Mouse (Mus musculus): ENCODE measurements at regions not wholly inside any gene's neighbourhood (a gene's known extent, or its start where the extent isn't known, plus 50 kb on each side); places are given as distances from the start of the nearest gene placed in this dataset.

DNA sequence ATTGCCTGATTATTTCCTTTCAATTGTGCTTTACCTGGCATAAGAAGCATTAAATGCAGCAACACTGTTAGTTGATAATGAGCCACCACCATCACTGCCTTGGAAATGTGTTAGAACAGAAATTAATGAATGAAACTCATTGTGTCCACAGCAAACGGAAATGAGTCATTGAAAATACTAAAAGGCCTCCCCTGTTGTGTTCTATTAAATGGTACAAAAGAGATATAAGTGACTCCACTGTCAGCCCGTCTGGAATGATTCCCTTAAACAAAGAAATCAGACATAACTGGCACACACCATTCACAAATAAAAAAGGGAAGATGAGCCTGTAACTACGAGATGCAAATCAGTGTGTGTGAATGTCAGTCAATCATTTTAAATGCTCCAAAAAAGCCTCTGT is 764.8 kb upstream of the Jmjd1c start:
- no peaks in the 10 kb centered on the region for H3K27me3 ChIP-seq (replicated peaks; ENCODE audit: control insufficient read depth, insufficient read depth, low read length)
- H3K27ac ChIP-seq (ENCODE audit: insufficient read depth, low read depth, low read length), result no peak overlapping the region
- H3K36me3 ChIP-seq (ENCODE audit: control insufficient read depth, insufficient read depth, low read length), result no peaks in the 10 kb centered on the region
- WGBS, result 61% methylated on average over 3 of the region's 3 CpGs
- DNase-seq, result no peak
- no peak overlapping the region for H3K4me3 ChIP-seq (ENCODE audit: insufficient read depth, low read depth, low read length)
- no peaks in the 10 kb centered on the region for H3K4me1 ChIP-seq (ENCODE audit: control insufficient read depth, insufficient read depth, low read length)
- no peak for TF ChIP-seq POLR2A (IDR thresholded peaks at IDR 0.05; ENCODE audit: low read depth, low read length)
- TF ChIP-seq CTCF (conservative IDR thresholded peaks at IDR 0.05; ENCODE audit: insufficient read depth, insufficient read length, low read depth, low read length), result no peak

DNA sequence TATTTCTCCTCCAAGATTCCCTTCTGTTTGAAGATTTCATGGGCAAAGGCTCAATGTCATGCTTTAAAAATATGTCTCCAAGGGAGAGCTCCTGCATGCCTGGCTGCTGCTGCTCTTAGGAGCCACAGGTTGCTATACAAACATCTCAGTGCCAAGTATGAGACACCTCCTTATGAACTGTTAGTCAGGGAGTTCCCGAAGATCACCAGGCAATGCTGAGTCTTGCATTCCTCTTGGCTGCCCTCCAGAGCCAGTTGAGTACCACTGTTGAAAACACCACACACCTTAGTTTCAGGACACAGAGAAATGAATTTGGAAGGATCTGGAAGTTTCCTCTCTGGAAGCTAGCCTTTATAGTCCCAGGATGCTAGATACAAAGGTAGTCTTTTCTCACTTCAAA is 757.9 kb upstream of the Jmjd1c start:
- Histone ChIP-seq H3K4me1 (ENCODE audit: control insufficient read depth, insufficient read depth, low read length) (no peaks in the 10 kb centered on the region), H3K4me3 (ENCODE audit: insufficient read depth, low read depth, low read length) (no peak overlapping the region), H3K27me3 (replicated peaks; ENCODE audit: control insufficient read depth, insufficient read depth, low read length) (no peaks in the 10 kb centered on the region), H3K36me3 (ENCODE audit: control insufficient read depth, insufficient read depth, low read length) (no peaks in the 10 kb centered on the region), H3K27ac (ENCODE audit: insufficient read depth, low read depth, low read length) (no peak overlapping the region)
- TF ChIP-seq POLR2A (IDR thresholded peaks at IDR 0.05; ENCODE audit: low read depth, low read length) (no peak), CTCF (conservative IDR thresholded peaks at IDR 0.05; ENCODE audit: insufficient read depth, insufficient read length, low read depth, low read length) (no peak)
- DNase-seq, result no peak
- 26% methylated on average over 1 of the region's 1 CpGs for WGBS

DNA sequence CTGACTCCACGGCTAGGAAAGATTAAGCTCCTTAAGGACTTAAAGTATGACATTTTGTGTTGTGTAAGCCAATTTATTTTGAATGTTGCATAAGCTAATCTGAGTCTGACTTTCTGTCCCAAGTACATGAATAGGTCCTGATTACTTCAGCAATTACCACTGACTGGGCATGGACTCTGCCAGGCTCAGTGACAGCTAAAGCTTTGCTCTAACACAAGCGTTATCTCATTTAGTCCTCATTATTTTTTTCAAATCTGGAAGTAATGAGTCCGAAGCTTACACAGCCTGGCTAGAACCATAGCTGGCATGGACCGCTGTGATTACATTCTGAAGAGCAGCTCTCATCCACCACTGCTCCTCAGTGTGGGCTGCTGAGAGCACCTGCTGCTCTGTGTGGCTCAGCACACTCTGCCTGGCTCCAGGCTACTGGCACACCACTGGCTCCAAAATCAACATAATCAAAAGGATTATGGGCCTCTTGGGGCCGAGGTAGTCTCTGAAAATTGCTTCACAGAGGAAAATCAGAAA is 753.0 kb upstream of the Jmjd1c start:
- 78% methylated on average over 5 of the region's 5 CpGs for WGBS
- no peak for DNase-seq
- Histone ChIP-seq H3K4me1 (ENCODE audit: control insufficient read depth, insufficient read depth, low read length) (no peaks in the 10 kb centered on the region), H3K36me3 (ENCODE audit: control insufficient read depth, insufficient read depth, low read length) (no peaks in the 10 kb centered on the region), H3K27me3 (replicated peaks; ENCODE audit: control insufficient read depth, insufficient read depth, low read length) (no peaks in the 10 kb centered on the region), H3K4me3 (ENCODE audit: insufficient read depth, low read depth, low read length) (no peak overlapping the region), H3K27ac (ENCODE audit: insufficient read depth, low read depth, low read length) (no peak overlapping the region)
- TF ChIP-seq POLR2A (IDR thresholded peaks at IDR 0.05; ENCODE audit: low read depth, low read length), result no peak

DNA sequence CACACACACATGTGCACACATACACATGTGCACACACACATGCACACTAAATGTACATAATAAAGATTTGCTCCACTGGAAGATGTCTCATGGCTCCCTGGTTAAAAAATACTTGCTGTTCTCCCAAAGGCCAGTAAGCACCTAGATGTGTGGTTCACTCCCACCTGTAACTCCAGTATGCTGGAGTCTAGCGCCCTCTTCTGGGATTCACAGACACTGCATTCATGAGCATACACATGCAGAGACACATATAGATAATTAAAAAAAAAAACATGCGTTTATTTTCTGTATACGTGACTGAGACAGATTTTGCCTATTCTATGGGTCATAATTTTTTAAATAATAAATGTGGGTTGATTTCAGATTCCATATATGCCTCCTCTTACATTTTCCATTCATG is 747.5 kb upstream of the Jmjd1c start:
- H3K36me3 ChIP-seq (ENCODE audit: control insufficient read depth, insufficient read depth, low read length), result no peaks in the 10 kb centered on the region
- TF ChIP-seq CTCF (conservative IDR thresholded peaks at IDR 0.05; ENCODE audit: insufficient read depth, insufficient read length, low read depth, low read length), result no peak; the same call in 1 of the 2 replicates
- no peak for TF ChIP-seq POLR2A (IDR thresholded peaks at IDR 0.05; ENCODE audit: low read depth, low read length)
- WGBS, result 78% methylated on average over 3 of the region's 3 CpGs

DNA sequence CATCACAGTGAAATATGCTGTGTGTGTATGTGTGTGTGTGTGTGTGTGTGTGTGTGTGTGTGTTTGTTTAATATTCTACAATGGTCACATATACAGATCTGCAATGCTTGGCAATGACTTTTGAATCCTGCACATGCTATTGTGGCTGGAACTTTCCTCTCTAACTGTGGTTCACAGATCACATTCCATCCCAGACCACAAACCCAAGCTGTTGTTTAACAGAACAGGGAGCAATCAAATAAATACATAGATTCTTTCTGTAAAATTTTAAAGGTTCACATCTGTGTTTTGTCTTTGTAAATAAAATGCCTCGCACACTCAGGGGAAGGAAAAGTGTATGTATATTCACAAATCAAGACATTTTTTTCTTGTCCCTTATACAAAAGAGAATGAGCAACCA is 744.9 kb upstream of the Jmjd1c start:
- H3K27ac ChIP-seq (ENCODE audit: insufficient read depth, low read depth, low read length), result no peak overlapping the region
- WGBS, result 66% methylated on average over 1 of the region's 1 CpGs
- no peak for TF ChIP-seq CTCF (conservative IDR thresholded peaks at IDR 0.05; ENCODE audit: insufficient read depth, insufficient read length, low read depth, low read length)
- TF ChIP-seq POLR2A (IDR thresholded peaks at IDR 0.05; ENCODE audit: low read depth, low read length), result no peak
- H3K4me1 ChIP-seq (ENCODE audit: control insufficient read depth, insufficient read depth, low read length), result no peaks in the 10 kb centered on the region
- no peak overlapping the region for H3K4me3 ChIP-seq (ENCODE audit: insufficient read depth, low read depth, low read length)
- no peaks in the 10 kb centered on the region for H3K27me3 ChIP-seq (replicated peaks; ENCODE audit: control insufficient read depth, insufficient read depth, low read length)
- DNase-seq, result no peak
- H3K36me3 ChIP-seq (ENCODE audit: control insufficient read depth, insufficient read depth, low read length), result no peaks in the 10 kb centered on the region

More for the DNA sequence above, 747.5 kb upstream of the Jmjd1c start:
- H3K4me1 ChIP-seq (ENCODE audit: control insufficient read depth, insufficient read depth, low read length), result no peaks in the 10 kb centered on the region
- no peak overlapping the region for H3K27ac ChIP-seq (ENCODE audit: insufficient read depth, low read depth, low read length)
- DNase-seq, result no peak
- no peaks in the 10 kb centered on the region for H3K27me3 ChIP-seq (replicated peaks; ENCODE audit: control insufficient read depth, insufficient read depth, low read length)
- H3K4me3 ChIP-seq (ENCODE audit: insufficient read depth, low read depth, low read length), result no peak overlapping the region

DNA sequence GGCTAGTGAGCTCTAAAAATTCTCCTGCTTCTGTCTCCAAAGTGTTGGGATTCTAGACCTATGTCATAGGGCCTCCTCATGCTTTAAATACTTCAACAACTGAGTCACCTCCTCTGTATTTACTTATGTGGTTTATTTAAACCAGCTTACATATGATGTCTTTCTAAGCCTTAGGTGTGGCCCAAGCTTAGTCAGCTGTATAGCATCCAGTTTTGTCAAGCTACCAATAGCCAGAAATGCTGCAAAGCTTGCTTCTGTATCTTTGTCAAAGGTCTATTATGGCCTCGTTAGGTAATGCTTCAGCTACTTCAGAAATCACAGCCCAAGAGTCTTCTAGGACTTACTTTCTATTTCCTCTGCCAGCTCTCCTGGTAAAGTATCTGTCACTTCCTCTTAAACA is 741.9 kb upstream of the Jmjd1c start:
- Histone ChIP-seq H3K4me3 (ENCODE audit: insufficient read depth, low read depth, low read length) (no peak overlapping the region), H3K4me1 (ENCODE audit: control insufficient read depth, insufficient read depth, low read length) (no peaks in the 10 kb centered on the region), H3K36me3 (ENCODE audit: control insufficient read depth, insufficient read depth, low read length) (no peaks in the 10 kb centered on the region), H3K27ac (ENCODE audit: insufficient read depth, low read depth, low read length) (no peak overlapping the region), H3K27me3 (replicated peaks; ENCODE audit: control insufficient read depth, insufficient read depth, low read length) (no peaks in the 10 kb centered on the region)
- no peak for DNase-seq
- TF ChIP-seq CTCF (conservative IDR thresholded peaks at IDR 0.05; ENCODE audit: insufficient read depth, insufficient read length, low read depth, low read length), result no peak
- TF ChIP-seq POLR2A (IDR thresholded peaks at IDR 0.05; ENCODE audit: low read depth, low read length), result no peak
- 64% methylated on average over 1 of the region's 1 CpGs for WGBS

DNA sequence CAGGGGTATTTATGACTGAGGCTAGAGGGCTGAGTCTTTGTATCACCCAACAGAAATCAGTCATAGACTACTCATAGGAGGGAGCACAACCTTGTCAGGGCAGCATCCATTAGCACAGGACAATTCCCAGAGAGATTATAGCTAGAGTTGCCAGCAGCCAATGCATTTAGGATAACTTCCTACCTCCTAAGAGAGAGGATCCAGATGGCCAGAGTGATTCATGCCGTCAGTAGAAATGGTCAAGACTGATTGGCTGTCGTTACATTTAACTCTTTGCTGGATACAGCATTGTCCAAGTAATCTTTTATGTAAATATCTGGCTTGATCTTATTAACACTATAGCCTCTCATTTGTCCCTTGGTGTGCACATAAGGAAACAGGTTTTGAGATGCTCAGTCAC is 740.9 kb upstream of the Jmjd1c start:
- H3K4me3 ChIP-seq (ENCODE audit: insufficient read depth, low read depth, low read length), result no peak overlapping the region
- no peaks in the 10 kb centered on the region for H3K27me3 ChIP-seq (replicated peaks; ENCODE audit: control insufficient read depth, insufficient read depth, low read length)
- no peaks in the 10 kb centered on the region for H3K4me1 ChIP-seq (ENCODE audit: control insufficient read depth, insufficient read depth, low read length)
- WGBS, result 72% methylated on average over 2 of the region's 2 CpGs
- no peaks in the 10 kb centered on the region for H3K36me3 ChIP-seq (ENCODE audit: control insufficient read depth, insufficient read depth, low read length)
- no peak overlapping the region for H3K27ac ChIP-seq (ENCODE audit: insufficient read depth, low read depth, low read length)
- no peak for DNase-seq
- TF ChIP-seq CTCF (conservative IDR thresholded peaks at IDR 0.05; ENCODE audit: insufficient read depth, insufficient read length, low read depth, low read length), result no peak
- TF ChIP-seq POLR2A (IDR thresholded peaks at IDR 0.05; ENCODE audit: low read depth, low read length), result no peak

DNA sequence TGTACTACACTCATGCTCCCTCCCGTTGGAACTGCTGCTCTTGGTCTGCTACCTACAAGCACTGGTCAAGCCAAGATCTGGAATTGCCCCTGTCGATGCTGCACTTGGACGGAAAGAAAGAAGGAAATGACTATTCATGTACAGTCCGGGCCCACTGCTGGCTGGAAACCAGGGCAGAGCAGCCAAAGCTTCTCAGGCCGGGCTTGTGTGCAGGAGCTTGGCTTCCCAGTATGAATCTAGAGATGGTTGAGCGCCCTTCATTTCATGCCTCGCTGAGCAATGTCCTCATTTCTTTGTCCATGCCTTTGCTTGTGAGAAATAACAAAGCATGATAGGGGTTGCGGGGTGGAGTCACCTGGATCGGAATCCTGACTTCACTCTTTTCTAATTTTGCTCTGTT is 738.2 kb upstream of the Jmjd1c start:
- TF ChIP-seq CTCF (conservative IDR thresholded peaks at IDR 0.05; ENCODE audit: insufficient read depth, insufficient read length, low read depth, low read length) (no peak), POLR2A (IDR thresholded peaks at IDR 0.05; ENCODE audit: low read depth, low read length) (no peak)
- WGBS, result 49% methylated on average over 9 of the region's 9 CpGs
- H3K4me3 ChIP-seq (ENCODE audit: insufficient read depth, low read depth, low read length), result no peak overlapping the region
- no peaks in the 10 kb centered on the region for H3K36me3 ChIP-seq (ENCODE audit: control insufficient read depth, insufficient read depth, low read length)
- DNase-seq, result peak; percentile 31
- H3K4me1 ChIP-seq (ENCODE audit: control insufficient read depth, insufficient read depth, low read length), result no peaks in the 10 kb centered on the region
- H3K27me3 ChIP-seq (replicated peaks; ENCODE audit: control insufficient read depth, insufficient read depth, low read length), result no peaks in the 10 kb centered on the region
- H3K27ac ChIP-seq (ENCODE audit: insufficient read depth, low read depth, low read length), result no peak overlapping the region

Data from kidney, adult 2 months (tissue).